Mouse (Mus musculus): ENCODE results near the gene Pald1.

GRCm38 (mm10) chr10:61312159-61312558 lies 71.2 kb downstream of the Pald1 start:
- TF ChIP-seq CTCF (IDR thresholded peaks at IDR 0.05; ENCODE audit: borderline replicate concordance, control insufficient read depth, extremely low read depth, insufficient read depth, low read length, poor library complexity) (no peak), POLR2A (IDR thresholded peaks at IDR 0.05; ENCODE audit: control insufficient read depth, extremely low read depth, insufficient read depth, low read length, poor library complexity) (no peak)

Data from thymus, adult 2 months (tissue).